In the genomic region with DNA sequence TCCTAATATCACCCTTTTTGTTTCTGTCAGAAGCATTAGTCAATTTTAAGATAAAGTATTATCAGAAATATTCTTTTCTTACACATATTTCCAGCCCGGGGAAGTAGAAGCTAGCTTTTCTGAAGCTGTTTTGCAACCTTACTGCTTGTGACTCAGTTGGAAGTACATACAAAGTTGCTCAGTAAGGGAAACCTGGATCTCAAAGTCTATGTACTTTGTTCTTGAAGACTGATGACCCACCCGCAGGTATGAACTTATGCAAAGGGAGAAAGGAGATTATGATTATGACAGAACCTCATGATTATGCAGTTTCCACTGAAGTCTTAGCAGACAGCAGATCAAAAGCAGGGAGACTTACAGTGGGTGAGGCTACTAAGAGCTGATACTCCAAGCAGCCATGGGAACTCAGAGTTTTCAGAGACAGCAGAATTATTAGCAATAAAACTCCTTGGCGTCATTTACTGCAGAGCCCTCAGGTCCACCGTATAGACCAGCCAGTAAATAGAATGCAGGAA, we compare ENCODE assay signal across 34 mouse cellular contexts. TPM values are rescaled to one million over a fixed set of nuclear protein-coding genes. Genes with fewer than 3 reads are reported as not detected.
"Had no signal": no experiment of that assay in that cellular context is flagged by ENCODE, and none has a peak within 500 bp of the region (broad histone marks: within the 10 kb centered on the region; RNA-seq: fewer than 3 reads in every experiment).

No protein-coding gene starts in this region.

- H3K36me3 ChIP-seq: limb, embryonic 12.5 days; limb, embryonic 15.5 days; stomach, embryonic 15.5 days had no signal

- H3K9ac ChIP-seq: limb, embryonic 12.5 days; limb, embryonic 15.5 days; liver, embryonic 14.5 days; liver, postnatal 0 days; lung, embryonic 14.5 days; stomach, embryonic 15.5 days had no signal

- H3K4me1 ChIP-seq: limb, embryonic 12.5 days; limb, embryonic 15.5 days; stomach, embryonic 15.5 days had no signal

- H3K4me2 ChIP-seq: limb, embryonic 12.5 days; limb, embryonic 15.5 days; liver, embryonic 11.5 days; lung, embryonic 14.5 days; midbrain, embryonic 11.5 days; stomach, embryonic 15.5 days had no signal

- H3K4me3 ChIP-seq: layer of hippocampus, adult 2 months; left cerebral cortex, adult 2 months; limb, embryonic 12.5 days; limb, embryonic 15.5 days; stomach, embryonic 15.5 days had no signal

- DNase-seq: kidney, adult 18-20 months; kidney, postnatal 25 days; layer of hippocampus, adult 9-11 months; left cerebral cortex, postnatal 4 days; liver, postnatal 0 days; lung, embryonic 14.5 days; lung, postnatal 14 days; lung, postnatal 4 days; midbrain, embryonic 14.5 days; right cerebral cortex, adult 18-20 months; right cerebral cortex, postnatal 14 days; right cerebral cortex, postnatal 4 days; spleen, adult 18-20 months; thymus, adult 2 months; thymus, postnatal 14 days; thymus, postnatal 4 days had no signal

- H3K27me3 ChIP-seq: stomach, embryonic 15.5 days had no signal

- ATAC-seq: hindbrain, postnatal 0 days; inflammation-experienced regulatory T-cells, adult 6 months; liver, postnatal 0 days had no signal

- H3K9me3 ChIP-seq: limb, embryonic 12.5 days; limb, embryonic 15.5 days; stomach, embryonic 15.5 days had no signal

- H3K27ac ChIP-seq: hindbrain, postnatal 0 days; layer of hippocampus, adult 2 months; left cerebral cortex, adult 2 months; limb, embryonic 12.5 days; limb, embryonic 15.5 days; liver, embryonic 14.5 days; stomach, embryonic 15.5 days had no signal

RNA-seq across cellular contexts. Expression of gene Ace2, which starts 3.8 kb away (rescaled TPM):
- total RNA-seq: megakaryocyte progenitor cell, adult 5-6 weeks; megakaryocyte-erythroid progenitor cell, adult 5-6 weeks had no signal
- polyA plus RNA-seq: inflammation-experienced regulatory T-cells, adult 6 months; limb, embryonic 12.5 days; liver, embryonic 11.5 days had no signal

RNA-seq across cellular contexts. Expression of gene Cltrn, which starts 46.7 kb away (rescaled TPM):
- total RNA-seq: hindbrain, postnatal 0 days; layer of hippocampus, adult 2 months; layer of hippocampus, postnatal 25 days; left cerebral cortex, adult 2 months; left cerebral cortex, postnatal 10 days; left cerebral cortex, postnatal 4 days; megakaryocyte progenitor cell, adult 5-6 weeks; megakaryocyte-erythroid progenitor cell, adult 5-6 weeks; midbrain, postnatal 0 days had no signal
- polyA plus RNA-seq: hindbrain, postnatal 0 days; inflammation-experienced regulatory T-cells, adult 6 months; large intestine, adult 2 months; limb, embryonic 12.5 days; limb, embryonic 15.5 days; midbrain, embryonic 11.5 days; midbrain, embryonic 14.5 days; neural tube, embryonic 11.5 days; neural tube, embryonic 14.5 days; thymus, adult 2 months had no signal
